ENCODE assay signal across 14 mouse cellular contexts in the genomic region with DNA sequence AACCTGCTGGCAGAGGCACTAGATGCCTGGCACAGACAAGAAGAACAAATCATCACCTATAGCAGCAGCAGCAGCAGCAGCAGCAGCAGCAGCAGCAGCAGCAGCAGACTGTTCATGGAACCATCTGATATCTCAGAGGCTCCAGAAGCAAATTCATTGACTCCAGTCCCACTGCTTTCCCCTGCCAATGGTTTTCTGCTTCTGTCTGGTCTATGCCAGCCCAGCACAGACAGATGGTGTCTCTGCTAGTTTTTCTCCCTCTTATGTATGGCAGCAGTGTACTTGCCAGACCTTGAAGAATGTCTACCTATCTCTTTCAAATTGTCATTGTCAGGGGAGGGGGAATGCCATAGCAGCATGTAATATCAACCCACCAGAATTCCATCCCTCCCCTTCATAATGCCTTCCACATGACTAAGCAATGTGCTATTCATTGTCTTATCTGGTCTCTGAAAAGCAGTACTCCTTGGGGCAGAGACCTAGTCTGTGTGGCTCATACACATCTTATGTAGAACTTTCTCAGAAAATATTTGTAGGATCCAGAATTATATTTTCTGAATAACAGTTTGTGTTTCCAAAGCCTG.
DNase-seq lines count a peak whose midpoint lies in the region; TF ChIP-seq lines count a peak whose summit lies in the region.
"Had no signal": no experiment of that assay in that cellular context is flagged by ENCODE, and none has a peak within 500 bp of the region (broad histone marks: within the 10 kb centered on the region; RNA-seq: fewer than 3 reads in every experiment).

No protein-coding gene starts in this region.

- H3K4me3 ChIP-seq in left cerebral cortex, adult 2 months, result no peak overlapping the region
- H3K4me3 ChIP-seq: embryonic facial prominence, embryonic 12.5 days; heart, embryonic 15.5 days; kidney, embryonic 15.5 days had no signal

- intact Hi-C loops in left cerebral cortex, postnatal 14 days (cut with DNase I), result no loop called here
- intact Hi-C loops in left cerebral cortex, adult 2 months (cut with DNase I), result loop anchor here (10.0 kb wide), 2 partner anchors 514 to 544 kb away; no protein-coding TSS in a partner anchor

- peak; percentile 52 to 60 for DNase-seq in cerebellum, postnatal 14 days
- no peak for DNase-seq in cerebellum, adult 11-12 months
- DNase-seq in left cerebral cortex, postnatal 14 days (ENCODE audit: low spot score in 2 of 2), result peak; percentile 45 to 47
- no peak for DNase-seq in left cerebral cortex, adult 2 months (ENCODE audit: extremely low spot score in 1 of 2, low spot score in 2 of 2)
- peak; percentile 76 for DNase-seq in brain, adult 2 months (ENCODE audit: low read depth, low spot score)
- peak; percentile 56 for DNase-seq in layer of hippocampus, adult 9-11 months
- no peak for DNase-seq in spleen, postnatal 14 days (ENCODE audit: low spot score in 2 of 2)
- DNase-seq in kidney, postnatal 4 days, result no peak
- DNase-seq: cerebellum, adult 9-11 months; lung, embryonic 14.5 days; thymus, adult 18-20 months had no signal

- H3K27ac ChIP-seq in left cerebral cortex, adult 2 months, result no peak overlapping the region
- H3K27ac ChIP-seq: embryonic facial prominence, embryonic 12.5 days; heart, embryonic 15.5 days; kidney, embryonic 15.5 days had no signal

- TF ChIP-seq CTCF in left cerebral cortex, adult 2 months (IDR thresholded peaks at IDR 0.05), result no peak

Comparison
In these comparisons a context has a peak if more than half of its experiments do, and no peak if none do; other contexts are left out.
1. DNase-seq: peak in cerebellum, postnatal 14 days (2 of 2), left cerebral cortex, postnatal 14 days (2 of 2), brain, adult 2 months (single experiment) and layer of hippocampus, adult 9-11 months (single experiment); none in cerebellum, adult 11-12 months (single experiment), left cerebral cortex, adult 2 months (0 of 2), spleen, postnatal 14 days (0 of 2) and kidney, postnatal 4 days (0 of 2).